Mouse (Mus musculus): ENCODE results near the gene Poldip3.

GRCm38 (mm10) chr15:83111290-83111689 is 37.9 kb downstream of the Poldip3 start:
- TF ChIP-seq CHD1 (IDR thresholded peaks at IDR 0.05; ENCODE audit: low read depth, low read length) (no peak), CTCF (conservative IDR thresholded peaks at IDR 0.05 in 1 of 2, IDR thresholded peaks at IDR 0.05 in 1 of 2; ENCODE audit: low read depth in 2 of 2, low read length in 2 of 2) (no peak), MXI1 (IDR thresholded peaks at IDR 0.05; ENCODE audit: low read depth, low read length) (no peak)

Measured in CH12.LX (cell line).